Mouse (Mus musculus) common myeloid progenitor, adult 5-6 weeks (primary cell): ENCODE measurements around the gene Dnah17. TPM values are rescaled to one million over a fixed set of nuclear protein-coding genes. Genes with fewer than 3 reads are reported as not detected.

Source experiments
- ATAC-seq: replicated peaks from 2 replicates; pipeline ENCODE4 v1.8.0; 2016; ENCODE audit warnings: low read depth, mild to moderate bottlenecking, moderate TSS enrichment, inconsistent platforms; ENCODE audit not compliant: poor library complexity, severe bottlenecking
- total RNA-seq: library from RNA; stranded (forward); fragments of 200-1000, 187-1606 nt; gene quantifications from 2 replicates; pipeline ENCODE4 v1.2.3, GENCODE M21; 2017

The Dnah17 gene
- total RNA-seq, 1 experiment from 2014 or later: not detected

DNA sequence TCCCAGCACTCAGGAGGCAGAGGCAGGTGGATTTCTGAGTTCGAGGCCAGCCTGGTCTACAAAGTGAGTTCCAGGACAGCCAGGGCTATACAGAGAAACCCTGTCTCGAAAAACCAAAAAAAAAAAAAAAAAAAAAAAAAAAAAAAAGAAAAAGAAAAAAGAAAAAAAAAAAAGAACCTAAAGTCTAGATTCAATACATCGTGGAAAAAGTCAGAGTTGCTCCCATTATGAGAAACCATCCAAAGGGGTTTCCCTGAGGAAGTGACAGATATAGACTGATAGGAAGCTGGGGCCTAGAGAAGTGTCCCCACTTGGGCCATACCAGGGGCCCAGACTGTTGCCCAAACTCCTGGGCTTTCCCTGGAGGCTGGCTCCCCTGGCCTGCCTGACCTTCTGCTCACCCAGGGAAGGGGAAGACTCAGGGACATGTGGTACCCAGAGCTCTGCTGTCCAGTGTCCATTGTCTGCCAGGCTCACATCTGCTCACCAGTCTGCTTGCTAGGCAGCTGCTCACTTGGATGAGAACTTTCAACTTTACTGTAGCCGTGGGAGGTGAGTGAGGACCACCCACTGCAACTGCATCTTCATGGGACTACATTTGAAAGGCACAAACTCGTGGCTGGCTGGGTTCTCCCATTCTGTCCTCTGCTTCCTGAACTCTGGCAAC, 152.6 kb downstream of the Dnah17 start:
- ATAC-seq: no peak

DNA sequence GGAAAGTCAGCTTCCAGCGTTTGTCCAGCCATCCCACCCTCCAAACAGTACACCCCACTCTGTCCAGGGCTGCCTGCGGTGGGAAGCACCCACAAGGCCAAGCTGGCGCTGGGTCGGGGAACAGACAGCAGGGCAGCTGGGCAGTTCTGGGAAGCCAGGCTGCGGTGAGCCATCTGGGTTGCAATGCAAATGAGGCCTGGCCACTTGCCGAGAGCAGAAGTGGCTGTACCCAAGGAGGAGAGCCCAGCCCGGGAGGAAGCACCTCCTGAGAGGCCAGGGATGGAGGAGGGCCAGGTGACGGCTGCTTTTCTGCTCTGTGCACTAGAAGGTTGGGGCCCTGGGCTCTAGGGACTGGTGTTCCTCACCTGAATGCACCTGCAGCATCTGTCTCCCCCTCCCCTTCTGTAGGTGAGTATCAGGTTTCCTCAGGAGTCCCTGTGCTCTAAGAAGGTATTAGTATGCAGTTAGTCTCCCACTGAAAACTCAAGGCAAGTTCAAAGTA, 154.3 kb downstream of the Dnah17 start:
- ATAC-seq: peak; percentile 45

DNA sequence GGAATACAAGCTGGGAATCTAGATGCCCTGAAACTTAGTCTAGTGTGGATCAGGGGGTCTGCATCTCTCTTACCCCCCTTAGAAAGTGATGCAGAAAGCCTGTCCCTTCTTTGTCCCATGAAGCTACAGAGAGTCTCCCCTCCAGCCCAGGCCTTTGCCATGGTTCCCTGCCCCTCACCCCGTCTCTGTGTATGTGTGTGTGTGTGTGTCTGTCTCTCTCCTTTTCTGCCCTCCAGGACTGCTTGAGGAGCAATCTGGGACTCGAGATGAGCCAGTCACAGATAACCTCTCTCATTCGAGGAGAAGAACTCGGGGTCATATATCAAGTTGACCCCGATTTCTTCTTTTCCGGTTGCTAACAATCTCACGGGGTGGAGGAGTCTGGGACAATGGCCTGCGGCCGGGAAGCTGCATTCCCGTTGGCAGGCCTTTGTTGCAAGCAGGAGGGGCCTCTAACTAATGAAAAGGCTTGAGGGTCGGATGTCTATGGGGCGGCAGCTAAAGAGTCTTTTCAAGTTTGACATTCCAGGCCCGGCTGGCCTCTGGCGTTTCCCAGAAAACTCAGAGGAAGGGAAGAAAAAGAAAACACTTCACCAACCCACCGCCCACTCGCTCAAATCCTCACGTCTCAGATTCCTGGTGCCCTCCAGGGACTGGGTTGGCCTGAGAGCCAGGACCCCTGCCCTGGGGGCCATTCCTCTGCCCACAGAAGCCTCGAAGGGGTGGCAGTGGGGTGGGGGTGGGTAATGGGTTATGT, 155.0 kb downstream of the Dnah17 start:
- ATAC-seq: no peak

DNA sequence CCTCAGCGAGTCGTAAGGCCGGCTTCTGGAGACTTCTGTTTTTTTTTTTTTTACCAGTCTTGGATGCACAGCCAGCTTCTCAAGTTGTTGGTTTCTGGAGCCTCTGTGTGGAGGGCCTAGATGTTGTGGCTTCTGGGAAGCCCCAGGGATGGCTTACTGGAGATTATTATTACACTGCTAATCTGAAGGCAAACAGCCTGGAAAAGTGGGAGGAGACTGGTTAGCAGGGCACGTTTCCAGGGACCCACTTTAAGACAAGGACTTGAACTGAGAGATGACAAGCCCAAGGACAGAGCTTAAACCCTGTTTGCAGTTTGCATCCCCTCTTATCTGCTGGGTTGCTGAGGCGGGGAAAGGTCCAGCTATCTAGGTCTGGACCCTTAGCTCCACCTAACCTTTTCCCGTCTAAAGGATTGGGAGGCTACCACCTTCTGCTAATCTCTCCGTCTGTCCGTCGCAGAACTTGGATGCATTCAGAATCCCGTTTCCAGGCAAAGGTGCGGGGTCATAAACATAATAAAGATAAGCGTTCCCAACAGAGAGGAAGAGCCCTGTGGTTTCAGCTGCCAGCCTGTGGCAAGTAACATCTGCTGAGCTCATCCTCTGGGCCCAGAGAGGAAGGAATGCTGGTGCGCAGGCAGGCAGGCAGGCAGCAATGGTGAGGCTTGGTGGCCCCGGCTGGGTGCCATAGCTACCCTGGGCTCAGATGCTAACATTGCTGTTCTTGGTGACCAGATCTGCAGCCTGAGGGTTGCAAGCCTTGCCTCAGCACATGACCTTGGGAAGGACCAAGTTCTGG, 155.9 kb downstream of the Dnah17 start:
- ATAC-seq: peak; percentile 70

DNA sequence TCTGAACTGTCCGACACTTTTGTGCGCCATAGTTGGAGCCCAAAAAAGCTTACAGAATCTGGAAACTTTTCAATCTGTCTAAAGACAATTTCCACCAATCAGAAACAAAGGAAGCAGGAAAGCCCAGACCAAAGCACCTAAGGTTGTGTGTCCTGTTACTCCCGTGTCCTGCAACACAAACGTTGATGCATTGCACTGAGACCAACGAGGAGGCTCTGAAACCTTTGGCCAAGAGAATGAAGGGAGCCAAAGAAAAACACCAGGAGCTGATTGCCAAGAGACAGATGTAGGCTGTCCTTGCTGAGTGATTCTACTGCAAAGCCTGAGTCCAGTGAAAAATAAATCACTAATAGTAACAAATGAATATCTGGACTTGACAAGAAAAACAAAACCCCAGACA, 156.9 kb downstream of the Dnah17 start:
- ATAC-seq: no peak

DNA sequence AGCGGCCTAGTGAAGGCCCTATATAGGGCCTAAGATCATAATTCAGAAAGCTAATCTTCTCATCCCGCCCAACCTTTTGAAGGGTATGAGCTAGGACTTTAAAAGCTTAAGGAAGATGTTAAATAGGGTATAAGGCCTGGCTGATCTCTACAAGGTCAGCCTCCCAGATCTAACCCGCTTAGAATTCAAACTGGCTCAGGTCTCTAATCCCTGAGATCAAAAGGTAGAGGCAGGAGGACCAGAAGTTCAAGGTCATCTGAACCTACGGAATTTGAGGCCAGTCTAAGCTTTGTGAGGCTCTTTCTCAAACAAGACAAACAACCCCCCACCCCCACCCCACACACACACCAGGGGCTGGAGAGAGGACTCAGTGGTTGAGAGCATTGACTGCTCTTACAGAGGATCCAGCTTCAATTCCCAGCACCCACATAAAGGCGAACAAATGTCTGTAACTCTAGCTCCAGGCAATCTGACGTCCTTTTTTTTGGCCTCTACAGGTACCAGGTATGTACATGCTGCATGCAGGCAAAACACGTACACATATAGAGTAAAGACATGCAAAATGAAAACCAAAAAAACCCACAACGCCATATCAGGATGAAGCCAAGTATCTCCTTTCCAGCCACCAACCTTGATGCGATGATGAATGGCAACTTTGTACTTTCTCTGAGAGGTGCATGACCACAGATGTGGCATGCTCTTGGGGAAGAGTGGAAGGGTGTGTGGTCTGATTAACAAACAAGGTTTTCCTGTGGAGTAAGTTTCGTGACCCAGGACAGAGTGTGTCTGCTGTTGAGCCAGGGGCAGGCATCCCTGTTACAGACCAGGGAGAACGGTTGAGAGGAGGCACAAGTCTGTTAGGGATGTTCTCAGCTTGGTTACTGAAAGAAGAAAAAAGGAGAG, 157.5 kb downstream of the Dnah17 start:
- no peak for ATAC-seq

Other genes starting within 250 kb of the Dnah17 start
- gene Socs3, start 160.6 kb downstream of the Dnah17 start, total RNA-seq: 8.3 and 10.4 TPM in 2 replicates
- 6.8 and 11.7 TPM in 2 replicates for gene Pgs1, start 144.3 kb downstream of the Dnah17 start, total RNA-seq
- gene Cyth1, start 118.0 kb upstream of the Dnah17 start, total RNA-seq: 35.6 and 37.5 TPM in 2 replicates
- 9.9 and 14.9 TPM in 2 replicates for gene Usp36, start 159.6 kb upstream of the Dnah17 start, total RNA-seq
- gene Cep295nl, start 211.9 kb upstream of the Dnah17 start, total RNA-seq: not detected in 2 replicates
- gene Timp2, start 225.1 kb upstream of the Dnah17 start, total RNA-seq: 8.9 and 24.3 TPM in 2 replicates